Mouse (Mus musculus) lung, embryonic 15.5 days (tissue): ENCODE measurements around the gene Dab2. TPM values are rescaled to one million over a fixed set of nuclear protein-coding genes. Genes with fewer than 3 reads are reported as not detected.

Experiments used
- ATAC-seq: fragments of 200-750 bp; cut with Nextera tagmentation; 2 replicates; pipeline ENCODE4 v1.8.0; 2017; ENCODE audit warnings: moderate number of reproducible peaks, borderline replicate concordance; ENCODE audit not compliant: low FRiP score, low TSS enrichment; ENCODE audit errors: extremely low read depth
- H3K27ac ChIP-seq: fragments of 300-500 bp; sonication (generic); 2 replicates; pipeline ENCODE4 v1.5.1; 2015; ENCODE audit warnings: moderate library complexity, mild to moderate bottlenecking, inconsistent platforms
- H3K27me3 ChIP-seq: fragments of 300-500 bp; sonication (generic); 2 replicates; pipeline ENCODE4 v1.6.1; 2015; ENCODE audit warnings: inconsistent platforms
- H3K36me3 ChIP-seq: fragments of 300-500 bp; sonication (generic); 2 replicates; pipeline ENCODE4 v1.6.1; 2015; ENCODE audit warnings: inconsistent platforms
- H3K4me1 ChIP-seq: fragments of 300-500 bp; sonication (generic); 2 replicates; pipeline ENCODE4 v1.6.1; 2015; ENCODE audit warnings: inconsistent platforms
- H3K4me2 ChIP-seq: fragments of 300-500 bp; sonication (generic); 2 replicates; pipeline ENCODE4 v1.6.1; 2015; ENCODE audit warnings: inconsistent platforms, mild to moderate bottlenecking, moderate library complexity
- H3K4me3 ChIP-seq: fragments of 300-500 bp; sonication (generic); 2 replicates; pipeline ENCODE4 v1.5.1; 2015; ENCODE audit warnings: mild to moderate bottlenecking, inconsistent platforms
- H3K9ac ChIP-seq: fragments of 300-500 bp; sonication (generic); 2 replicates; pipeline ENCODE4 v1.6.1; 2015; ENCODE audit warnings: inconsistent platforms
- H3K9me3 ChIP-seq: fragments of 300-500 bp; sonication (generic); 2 replicates; pipeline ENCODE4 v1.6.1; 2016; ENCODE audit warnings: inconsistent platforms
- WGBS: fragments of 180-500 bp; shearing (Covaris S2); methylation state at CpG from one replicate; pipeline ENCODE4 v1.1.7; 2015; 5-methylcytosine and 5-hydroxymethylcytosine counted together
- polyA plus RNA-seq: library from polyadenylated mRNA; unstranded; fragments of >200 nt; fragmentation: Nextera tagmentation; extraction: Ambion mirVana; gene quantifications from 2 replicates; pipeline ENCODE4 v1.2.1, GENCODE M21; 2015

Dab2 gene
- polyA plus RNA-seq, 1 experiment from 2014 or later = 26.9 TPM

DNA sequence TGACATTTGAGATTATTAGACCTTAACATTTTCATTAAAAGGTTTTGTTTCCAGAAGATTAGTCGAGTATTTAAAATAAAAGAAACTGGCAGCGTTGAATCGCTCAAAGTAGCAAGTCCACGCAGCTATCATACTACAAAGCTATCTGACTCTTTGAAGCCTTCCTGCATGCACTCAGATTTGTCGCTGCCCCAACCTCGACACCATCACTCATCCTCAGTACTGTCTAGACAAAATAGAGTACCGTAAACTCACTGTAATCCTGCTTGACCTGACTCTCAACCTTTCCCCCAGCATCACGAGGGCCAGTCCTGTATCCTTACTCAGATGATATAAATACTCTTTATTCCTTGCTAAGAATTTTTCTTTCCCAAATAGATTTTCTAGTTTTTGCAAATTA, 100.5 kb downstream of the Dab2 start:
- no peaks in the 10 kb centered on the region for H3K9me3 ChIP-seq
- H3K4me2 ChIP-seq = no peak overlapping the region
- H3K27ac ChIP-seq = no peak overlapping the region
- ATAC-seq = no peak
- 35% methylated on average over 8 of the region's 8 CpGs for WGBS
- no peak overlapping the region for H3K9ac ChIP-seq
- no peak overlapping the region for H3K4me3 ChIP-seq
- H3K4me1 ChIP-seq = no peaks in the 10 kb centered on the region
- no peaks in the 10 kb centered on the region for H3K36me3 ChIP-seq
- H3K27me3 ChIP-seq = no peaks in the 10 kb centered on the region

GRCm38 (mm10) chr15:6402433-6402832, 102.8 kb downstream of the Dab2 start:
- no peak overlapping the region for H3K4me2 ChIP-seq
- no peak for ATAC-seq
- no peak overlapping the region for H3K9ac ChIP-seq
- no peak overlapping the region for H3K4me3 ChIP-seq
- no peaks in the 10 kb centered on the region for H3K4me1 ChIP-seq
- no peaks in the 10 kb centered on the region for H3K36me3 ChIP-seq
- no peaks in the 10 kb centered on the region for H3K9me3 ChIP-seq
- H3K27ac ChIP-seq = no peak overlapping the region
- no peaks in the 10 kb centered on the region for H3K27me3 ChIP-seq
- WGBS = 47% methylated on average over 2 of the region's 2 CpGs

DNA sequence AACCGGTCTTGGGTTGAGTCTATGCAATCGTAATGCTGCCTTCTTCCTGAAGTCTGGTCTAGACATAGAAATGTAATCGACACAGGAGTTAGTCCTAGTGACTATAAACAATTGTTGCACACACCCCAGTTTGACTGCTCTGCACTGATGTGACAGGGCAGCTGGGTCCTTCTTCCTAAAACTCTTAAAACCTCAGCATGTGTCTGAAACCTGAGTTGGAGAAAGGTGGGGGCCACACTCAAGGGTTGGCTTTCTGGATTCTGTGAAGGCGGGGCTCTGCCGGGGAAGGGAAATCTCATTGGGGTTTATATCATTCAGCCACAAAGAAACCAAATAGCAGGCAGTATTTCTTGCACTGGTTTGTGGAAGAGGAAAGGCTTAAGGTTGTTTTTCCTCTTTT, 104.6 kb downstream of the Dab2 start:
- no peaks in the 10 kb centered on the region for H3K36me3 ChIP-seq
- H3K4me3 ChIP-seq = no peak overlapping the region
- H3K9me3 ChIP-seq = no peaks in the 10 kb centered on the region
- no peak for ATAC-seq
- H3K9ac ChIP-seq = no peak overlapping the region
- 83% methylated on average over 5 of the region's 5 CpGs for WGBS
- no peaks in the 10 kb centered on the region for H3K27me3 ChIP-seq
- H3K4me2 ChIP-seq = no peak overlapping the region
- H3K4me1 ChIP-seq = no peaks in the 10 kb centered on the region
- no peak overlapping the region for H3K27ac ChIP-seq

DNA sequence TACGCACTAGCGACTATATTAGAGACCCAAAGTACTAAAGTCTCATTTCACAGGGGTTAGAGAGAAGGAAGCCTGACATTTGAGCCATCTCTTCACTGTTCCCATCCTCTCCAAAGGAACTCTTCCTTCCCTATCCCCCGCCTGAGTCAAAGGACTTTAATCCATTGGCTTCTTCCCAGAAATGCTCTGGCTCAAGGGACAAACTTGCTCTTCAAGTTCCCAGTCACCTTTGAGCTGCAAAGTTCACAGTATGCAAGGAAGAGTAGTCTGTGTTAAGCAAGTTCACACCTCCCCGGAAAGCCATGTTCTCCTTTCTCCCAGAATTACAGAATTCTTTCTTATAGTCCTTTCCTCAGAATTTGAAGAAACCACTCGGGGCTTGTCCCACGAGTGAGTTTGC, 107.2 kb downstream of the Dab2 start:
- Histone ChIP-seq H3K36me3 (no peaks in the 10 kb centered on the region), H3K4me1 (no peaks in the 10 kb centered on the region), H3K4me2 (no peak overlapping the region), H3K27me3 (no peaks in the 10 kb centered on the region), H3K9me3 (no peaks in the 10 kb centered on the region), H3K9ac (no peak overlapping the region), H3K4me3 (no peak overlapping the region), H3K27ac (no peak overlapping the region)
- ATAC-seq = no peak
- WGBS = 79% methylated on average over 6 of the region's 6 CpGs

GRCm38 (mm10) chr15:6409031-6409430, 109.4 kb downstream of the Dab2 start:
- H3K27ac ChIP-seq = no peak overlapping the region
- H3K36me3 ChIP-seq = no peaks in the 10 kb centered on the region
- no peak overlapping the region for H3K4me3 ChIP-seq
- H3K9me3 ChIP-seq = no peaks in the 10 kb centered on the region
- H3K4me2 ChIP-seq = no peak overlapping the region
- no peak overlapping the region for H3K9ac ChIP-seq
- no peaks in the 10 kb centered on the region for H3K27me3 ChIP-seq
- no peak for ATAC-seq
- no peaks in the 10 kb centered on the region for H3K4me1 ChIP-seq
- WGBS = 83% methylated on average over 8 of the region's 8 CpGs

DNA sequence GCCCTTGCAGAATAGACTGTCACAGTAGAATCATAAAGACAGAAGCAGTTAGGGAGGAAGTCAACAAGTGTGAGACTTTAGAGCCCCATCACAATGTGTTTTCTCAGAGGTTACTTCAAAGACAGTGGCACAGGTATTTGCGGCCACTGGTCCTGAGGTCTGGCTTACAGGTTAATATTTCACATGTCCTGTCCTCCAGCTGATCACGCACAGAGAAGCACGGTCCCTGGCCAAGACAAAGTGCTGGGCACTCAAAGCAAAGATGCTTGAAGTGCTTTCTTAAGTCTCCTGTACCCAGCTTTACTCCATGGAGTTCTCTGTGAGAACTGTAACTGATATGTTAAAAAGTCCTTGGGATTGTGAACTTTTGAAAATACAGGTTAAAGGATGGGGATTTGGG, 110.6 kb downstream of the Dab2 start:
- 67% methylated on average over 3 of the region's 3 CpGs for WGBS
- Histone ChIP-seq H3K27ac (no peak overlapping the region), H3K9ac (no peak overlapping the region), H3K4me2 (no peak overlapping the region), H3K27me3 (no peaks in the 10 kb centered on the region), H3K4me3 (no peak overlapping the region), H3K9me3 (no peaks in the 10 kb centered on the region), H3K4me1 (no peaks in the 10 kb centered on the region), H3K36me3 (no peaks in the 10 kb centered on the region)
- no peak for ATAC-seq

GRCm38 (mm10) chr15:6411334-6411733, 111.7 kb downstream of the Dab2 start:
- no peaks in the 10 kb centered on the region for H3K27me3 ChIP-seq
- no peak overlapping the region for H3K9ac ChIP-seq
- no peak overlapping the region for H3K27ac ChIP-seq
- no peaks in the 10 kb centered on the region for H3K9me3 ChIP-seq
- H3K4me2 ChIP-seq = no peak overlapping the region
- H3K4me3 ChIP-seq = no peak overlapping the region
- no peaks in the 10 kb centered on the region for H3K36me3 ChIP-seq
- H3K4me1 ChIP-seq = no peaks in the 10 kb centered on the region
- ATAC-seq = no peak
- WGBS = 78% methylated on average over 6 of the region's 6 CpGs

DNA sequence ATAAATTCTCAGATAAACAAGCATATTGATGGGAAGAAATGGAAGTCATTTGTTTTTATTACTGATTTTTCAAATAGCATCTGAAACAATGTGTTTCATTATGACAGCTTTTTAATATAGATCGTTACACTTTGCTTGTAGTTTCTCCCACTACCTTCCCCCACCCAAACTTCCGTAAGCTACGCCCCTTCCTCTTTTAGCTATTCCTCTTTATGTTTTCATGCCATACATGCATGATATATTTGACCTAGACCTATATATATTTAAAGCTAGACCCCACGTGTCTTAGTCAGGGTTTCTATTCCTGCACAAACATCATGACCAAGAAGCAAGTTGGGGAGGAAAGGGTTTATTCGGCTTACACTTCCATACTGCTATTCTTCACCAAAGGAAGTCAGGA, 115.7 kb downstream of the Dab2 start:
- no peaks in the 10 kb centered on the region for H3K9me3 ChIP-seq
- no peak overlapping the region for H3K9ac ChIP-seq
- H3K27me3 ChIP-seq = no peaks in the 10 kb centered on the region
- H3K4me2 ChIP-seq = no peak overlapping the region
- H3K27ac ChIP-seq = no peak overlapping the region
- 85% methylated on average over 5 of the region's 5 CpGs for WGBS
- 0 out of 2 replicates have a peak, but pooled peaks cover 3% of the 10 kb centered on the region for H3K36me3 ChIP-seq
- no peak for ATAC-seq
- no peaks in the 10 kb centered on the region for H3K4me1 ChIP-seq
- H3K4me3 ChIP-seq = no peak overlapping the region

DNA sequence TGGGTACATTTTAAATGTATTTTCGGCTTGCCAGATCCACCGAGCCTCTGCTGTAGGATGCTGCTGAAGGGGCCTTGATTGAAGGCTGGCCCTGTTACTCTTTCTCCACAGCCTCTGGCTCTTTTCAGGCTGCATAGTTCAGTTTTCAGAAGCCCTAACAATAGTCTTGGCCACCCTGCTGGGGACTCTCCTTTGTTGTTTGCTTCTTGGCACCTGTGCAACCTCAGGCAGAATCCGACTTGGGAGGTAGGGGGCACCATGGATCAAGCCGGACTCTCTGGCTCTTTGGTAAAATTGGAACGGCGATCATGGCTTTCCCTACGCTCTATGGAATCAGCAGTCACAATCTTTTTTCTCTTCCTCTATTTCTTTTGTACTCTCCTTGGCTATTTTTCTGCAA, 132.2 kb downstream of the Dab2 start:
- Histone ChIP-seq H3K4me3 (no peak overlapping the region), H3K9ac (no peak overlapping the region), H3K27me3 (no peaks in the 10 kb centered on the region), H3K27ac (peak overlapping the region; percentile 53; the same call in 1 of the 2 replicates), H3K4me1 (peaks cover 8% of the 10 kb centered on the region; the same call in 1 of the 2 replicates), H3K36me3 (0 out of 2 replicates have a peak, but pooled peaks cover 5% of the 10 kb centered on the region), H3K4me2 (no peak overlapping the region), H3K9me3 (no peaks in the 10 kb centered on the region)
- no peak for ATAC-seq
- whole genome bisulfite sequencing = 83% methylated on average over 7 of the region's 7 CpGs

DNA sequence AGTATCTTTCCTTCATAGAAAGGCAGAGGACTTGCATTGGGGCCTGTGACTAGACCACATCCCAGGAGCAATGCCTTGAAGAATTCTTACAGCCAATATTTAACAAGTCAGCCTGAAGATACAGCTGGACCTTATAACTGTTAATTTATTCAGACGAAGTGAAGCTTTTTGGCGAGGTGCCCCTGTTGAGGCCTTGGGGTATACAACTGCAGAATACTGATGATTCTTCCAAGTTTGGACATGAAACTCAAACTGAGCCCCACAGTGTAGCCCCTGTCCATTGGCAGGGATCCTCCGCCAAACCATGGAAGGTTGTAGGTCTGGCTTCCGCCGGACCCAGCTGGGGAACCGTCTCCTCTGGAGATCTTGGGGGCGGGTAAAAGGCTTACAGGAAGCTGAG, 132.8 kb downstream of the Dab2 start:
- Histone ChIP-seq H3K9me3 (no peaks in the 10 kb centered on the region), H3K4me2 (no peak overlapping the region), H3K9ac (no peak overlapping the region), H3K4me1 (peaks cover 8% of the 10 kb centered on the region; the same call in 1 of the 2 replicates), H3K36me3 (0 out of 2 replicates have a peak, but pooled peaks cover 5% of the 10 kb centered on the region), H3K27ac (peak overlapping the region; percentile 53; the same call in 1 of the 2 replicates), H3K4me3 (no peak overlapping the region), H3K27me3 (no peaks in the 10 kb centered on the region)
- peak; percentile 95 for ATAC-seq
- WGBS = 45% methylated on average over 7 of the region's 7 CpGs

DNA sequence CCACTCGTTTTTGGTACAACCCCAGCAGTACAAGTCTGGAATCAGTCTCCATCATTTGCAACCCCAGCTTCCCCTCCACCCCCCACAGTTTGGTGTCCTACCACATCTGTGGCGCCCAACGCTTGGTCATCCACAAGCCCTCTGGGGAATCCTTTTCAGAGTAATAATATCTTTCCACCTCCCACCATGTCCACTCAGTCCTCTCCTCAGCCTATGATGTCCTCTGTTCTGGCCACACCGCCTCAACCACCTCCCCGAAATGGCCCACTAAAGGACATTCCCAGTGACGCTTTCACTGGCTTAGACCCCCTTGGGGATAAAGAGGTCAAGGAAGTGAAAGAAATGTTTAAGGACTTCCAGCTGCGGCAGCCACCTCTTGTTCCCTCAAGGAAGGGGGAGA, 135.7 kb downstream of the Dab2 start:
- H3K27ac ChIP-seq = no peak overlapping the region
- no peak for ATAC-seq
- 83% methylated on average over 7 of the region's 7 CpGs for WGBS

DNA sequence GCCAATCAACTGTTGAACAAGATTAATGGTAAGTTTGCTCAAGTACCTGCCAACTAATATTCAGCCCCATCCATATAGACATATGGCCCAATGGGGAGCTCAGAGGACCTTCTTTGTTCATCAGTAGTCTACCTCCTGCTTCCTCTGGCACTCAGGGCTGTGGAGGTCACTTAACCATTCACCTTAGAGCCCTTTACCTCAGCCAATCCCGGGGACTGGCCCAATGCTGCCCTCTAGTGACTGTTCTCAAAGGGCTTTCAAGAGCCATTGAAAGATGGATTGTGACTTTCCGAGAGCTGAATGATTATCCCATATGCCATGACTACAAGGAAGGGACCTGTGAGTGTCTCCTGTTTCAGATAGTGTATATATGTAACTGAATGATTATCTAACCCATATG, 136.2 kb downstream of the Dab2 start:
- WGBS = 55% methylated on average over 2 of the region's 2 CpGs
- H3K36me3 ChIP-seq = 0 out of 2 replicates have a peak, but pooled peaks cover 5% of the 10 kb centered on the region
- H3K27ac ChIP-seq = no peak overlapping the region
- H3K4me3 ChIP-seq = no peak overlapping the region
- no peaks in the 10 kb centered on the region for H3K27me3 ChIP-seq
- no peaks in the 10 kb centered on the region for H3K9me3 ChIP-seq
- peaks cover 19% of the 10 kb centered on the region for H3K4me1 ChIP-seq
- H3K4me2 ChIP-seq = no peak overlapping the region
- no peak overlapping the region for H3K9ac ChIP-seq
- no peak for ATAC-seq

More for the DNA sequence above, 135.7 kb downstream of the Dab2 start:
- Histone ChIP-seq H3K4me2 (no peak overlapping the region), H3K4me1 (peaks cover 19% of the 10 kb centered on the region), H3K9me3 (no peaks in the 10 kb centered on the region), H3K36me3 (0 out of 2 replicates have a peak, but pooled peaks cover 5% of the 10 kb centered on the region), H3K27me3 (no peaks in the 10 kb centered on the region), H3K9ac (no peak overlapping the region), H3K4me3 (no peak overlapping the region)

- Histone ChIP-seq H3K36me3 (0 out of 2 replicates have a peak, but pooled peaks cover 5% of the 10 kb centered on the region), H3K9me3 (no peaks in the 10 kb centered on the region), H3K4me1 (peaks cover 11% of the 10 kb centered on the region), H3K27me3 (no peaks in the 10 kb centered on the region), H3K9ac (no peak overlapping the region), H3K27ac (peak overlapping the region; percentile 29; the same call in 1 of the 2 replicates), H3K4me2 (no peak overlapping the region), H3K4me3 (no peak overlapping the region)
- peak; percentile 23; the same call in 1 of the 2 replicates for ATAC-seq
- 45% methylated on average over 3 of the region's 3 CpGs for WGBS
Observed at GRCm38 (mm10) chr15:6438685-6439084, 139.1 kb downstream of the Dab2 start.
